Mouse (Mus musculus) liver, embryonic 15.5 days (tissue): ENCODE data around the gene Nol3. TPM values are rescaled to one million over a fixed set of nuclear protein-coding genes. Genes with fewer than 3 reads are reported as not detected.

Experiments
- ATAC-seq: fragments of 200-750 bp; cut with Nextera tagmentation; 2 replicates; pipeline ENCODE4 v1.8.0; 2017; ENCODE audit warnings: moderate number of reproducible peaks, mild to moderate bottlenecking, moderate library complexity; ENCODE audit not compliant: insufficient read depth
- H3K27ac ChIP-seq: fragments of 300-500 bp; sonication (generic); replicated peaks from 2 replicates; pipeline ENCODE4 v1.5.1; 2015; ENCODE audit warnings: mild to moderate bottlenecking, inconsistent platforms
- H3K27me3 ChIP-seq: fragments of 300-500 bp; sonication (generic); 2 replicates; pipeline ENCODE4 v1.6.1; 2015; ENCODE audit warnings: mild to moderate bottlenecking, inconsistent platforms
- H3K36me3 ChIP-seq: fragments of 300-500 bp; sonication (generic); replicated peaks from 2 replicates; pipeline ENCODE4 v1.6.1; 2015; ENCODE audit warnings: moderate library complexity, mild to moderate bottlenecking, inconsistent platforms
- H3K4me1 ChIP-seq: fragments of 300-500 bp; sonication (generic); replicated peaks from 2 replicates; pipeline ENCODE4 v1.6.1; 2015; ENCODE audit warnings: inconsistent platforms
- H3K4me2 ChIP-seq: fragments of 300-500 bp; sonication (generic); 2 replicates; pipeline ENCODE4 v1.6.1; 2015; ENCODE audit warnings: moderate library complexity, mild to moderate bottlenecking, inconsistent platforms
- H3K4me3 ChIP-seq: fragments of 300-500 bp; sonication (generic); replicated peaks from 2 replicates; pipeline ENCODE4 v1.5.1; 2015; ENCODE audit warnings: mild to moderate bottlenecking, inconsistent platforms
- H3K9ac ChIP-seq: fragments of 300-500 bp; sonication (generic); 2 replicates; pipeline ENCODE4 v1.6.1; 2015; ENCODE audit warnings: moderate library complexity, mild to moderate bottlenecking, inconsistent platforms
- H3K9me3 ChIP-seq: fragments of 300-500 bp; sonication (generic); replicated peaks from 2 replicates; pipeline ENCODE4 v1.6.1; 2016; ENCODE audit warnings: inconsistent platforms
- WGBS: fragments of 180-500 bp; shearing (Covaris S2); methylation state at CpG from one replicate; pipeline ENCODE4 v1.1.7; 2015; ENCODE audit warnings: mixed read lengths; ENCODE audit not compliant: insufficient replicate concordance; 5-methylcytosine and 5-hydroxymethylcytosine counted together
- microRNA counts: library from miRNA; unstranded; fragments of <30 nt; microRNA quantifications from one replicate; lab custom pipeline; 2016
- microRNA-seq: library from miRNA; unstranded; fragments of <30 nt; microRNA quantifications from one replicate; pipeline ENCODE4, GENCODE M21; 2016
- polyA plus RNA-seq: library from polyadenylated mRNA; unstranded; fragments of >200 nt; fragmentation: Nextera tagmentation; extraction: Ambion mirVana; gene quantifications from 2 replicates; pipeline ENCODE4 v1.2.1, GENCODE M21; 2015

Gene Nol3
- polyA plus RNA-seq, 1 experiment from 2014 or later = 0.30 TPM

DNA sequence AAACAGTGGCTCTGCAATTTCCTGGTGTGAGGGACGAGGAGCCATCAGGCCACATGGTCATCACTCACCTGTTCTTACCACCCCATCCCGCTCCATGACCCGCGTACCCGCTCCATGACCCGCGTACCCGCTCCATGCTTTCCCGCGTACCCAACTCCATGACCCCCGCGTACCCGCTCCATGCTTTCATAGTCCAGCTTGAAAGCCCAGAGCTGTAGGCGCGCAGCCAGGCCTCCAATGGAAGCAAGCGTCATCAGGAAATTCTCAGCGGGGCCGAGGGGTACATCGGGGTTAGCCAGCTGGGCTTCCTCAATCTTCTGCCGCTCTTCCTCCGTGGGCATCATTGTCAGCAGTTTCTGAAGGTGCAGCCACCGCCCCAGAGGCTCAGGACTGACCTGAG is 55.5 kb downstream of the Nol3 start:
- 92% methylated on average over 22 of the region's 22 CpGs for WGBS
- H3K4me3 ChIP-seq = no peak overlapping the region
- no peak for ATAC-seq

More for the DNA sequence above, 55.5 kb downstream of the Nol3 start:
- H3K36me3 ChIP-seq = peaks cover 68% of the 10 kb centered on the region
- H3K27me3 ChIP-seq = no peaks in the 10 kb centered on the region
- peaks cover 14% of the 10 kb centered on the region for H3K4me1 ChIP-seq
- no peak overlapping the region for H3K27ac ChIP-seq
- no peak overlapping the region for H3K9ac ChIP-seq
- no peak overlapping the region for H3K4me2 ChIP-seq
- no peaks in the 10 kb centered on the region for H3K9me3 ChIP-seq

MicroRNAs encoded within 50 kb of the gene (microRNA counts, 519-probe panel; counts per million panel counts)
- 2,410 counts per million, percentile 41 among the panel's probes with 10 or more counts for microRNA mmu-miR-328 (lab: Ali Mortazavi, UCI)

Small RNA genes within 50 kb of the gene (microRNA-seq; reads per million reads assigned to microRNA genes)
- gene Gm27320 = not detected
- gene Mir328 = 310 reads per million, percentile 65 among the genes with 10 or more reads in this experiment

Other genes with a start within 250 kb of the Nol3 start
- gene Ces3a, start 227.5 kb upstream of the Nol3 start, polyA plus RNA-seq = 0.58 and 0.97 TPM in 2 replicates
- gene Ces3b, start 192.4 kb upstream of the Nol3 start, polyA plus RNA-seq = not detected in 2 replicates
- gene Ces4a, start 144.3 kb upstream of the Nol3 start, polyA plus RNA-seq = not detected in 2 replicates
- gene Cbfb, start 105.5 kb upstream of the Nol3 start, polyA plus RNA-seq = 6.5 and 7.0 TPM in 2 replicates
- gene D230025D16Rik, start 51.0 kb upstream of the Nol3 start, polyA plus RNA-seq = 16.9 and 20.3 TPM in 2 replicates
- gene B3gnt9, start 21.0 kb upstream of the Nol3 start, polyA plus RNA-seq = 2.3 and 2.4 TPM in 2 replicates
- 14.9 and 15.5 TPM in 2 replicates for gene Tradd, start 11.5 kb upstream of the Nol3 start, polyA plus RNA-seq
- gene Fbxl8, start 11.5 kb upstream of the Nol3 start, polyA plus RNA-seq = 1.2 and 1.3 TPM in 2 replicates
- not detected in 2 replicates for gene Hsf4, start 6.3 kb upstream of the Nol3 start, polyA plus RNA-seq
- gene 4931428F04Rik, start 13.7 kb downstream of the Nol3 start, polyA plus RNA-seq = 0.59 and 0.68 TPM in 2 replicates
- gene Exoc3l, start 20.0 kb downstream of the Nol3 start, polyA plus RNA-seq = 6.0 and 6.7 TPM in 2 replicates
- 197 and 211 TPM in 2 replicates for gene E2f4, start 21.5 kb downstream of the Nol3 start, polyA plus RNA-seq
- gene Elmo3, start 29.5 kb downstream of the Nol3 start, polyA plus RNA-seq = 3.4 and 4.4 TPM in 2 replicates
- gene Lrrc29, start 50.1 kb downstream of the Nol3 start, polyA plus RNA-seq = 10.4 and 11.8 TPM in 2 replicates
- gene Tmem208, start 50.2 kb downstream of the Nol3 start, polyA plus RNA-seq = 91.2 and 91.8 TPM in 2 replicates
- gene Fhod1, start 71.8 kb downstream of the Nol3 start, polyA plus RNA-seq = 0.53 and 0.70 TPM in 2 replicates
- gene Slc9a5, start 72.7 kb downstream of the Nol3 start, polyA plus RNA-seq = 0.13 TPM in 2 replicates
- not detected in 2 replicates for gene Plekhg4, start 97.1 kb downstream of the Nol3 start, polyA plus RNA-seq
- not detected in 2 replicates for gene Kctd19, start 137.4 kb downstream of the Nol3 start, polyA plus RNA-seq
- 0.12 and 0.13 TPM in 2 replicates for gene Lrrc36, start 137.4 kb downstream of the Nol3 start, polyA plus RNA-seq
- gene Tppp3, start 195.4 kb downstream of the Nol3 start, polyA plus RNA-seq = 3.1 and 4.8 TPM in 2 replicates
- gene Zdhhc1, start 220.8 kb downstream of the Nol3 start, polyA plus RNA-seq = 1.9 and 2.3 TPM in 2 replicates
- 0.40 and 0.58 TPM in 2 replicates for gene Hsd11b2, start 242.6 kb downstream of the Nol3 start, polyA plus RNA-seq